In genomic region chr13:49156645-49157044, GRCm38 (mm10) we compare ENCODE assay signal across 17 mouse cellular contexts. TPM values are rescaled to one million over a fixed set of nuclear protein-coding genes. Genes with fewer than 3 reads are reported as not detected.
DNase-seq lines count a peak whose midpoint lies in the region; ATAC-seq and TF ChIP-seq lines count a peak whose summit lies in the region.
"Had no signal": no experiment of that assay in that cellular context is flagged by ENCODE, and none has a peak within 500 bp of the region (broad histone marks: within the 10 kb centered on the region; RNA-seq: fewer than 3 reads in every experiment).

No protein-coding gene starts in this region.

- TF ChIP-seq POLR2A in thymus, adult 2 months (IDR thresholded peaks at IDR 0.05; ENCODE audit: control insufficient read depth, extremely low read depth, insufficient read depth, low read length, poor library complexity), result no peak

- no peak overlapping the region for H3K4me2 ChIP-seq in kidney, postnatal 0 days (ENCODE audit: low read length)
- no peak overlapping the region for H3K4me2 ChIP-seq in forebrain, embryonic 15.5 days (replicated peaks)
- H3K4me2 ChIP-seq: heart, embryonic 15.5 days; neural tube, embryonic 15.5 days had no signal

- no peaks in the 10 kb centered on the region; the same call in 1 of the 2 replicates for H3K4me1 ChIP-seq in kidney, postnatal 0 days (replicated peaks; ENCODE audit: insufficient read depth, low read length)
- H3K4me1 ChIP-seq in thymus, adult 2 months (replicated peaks; ENCODE audit: control insufficient read depth, insufficient read depth, low read length), result no peaks in the 10 kb centered on the region
- no peaks in the 10 kb centered on the region for H3K4me1 ChIP-seq in forebrain, embryonic 15.5 days

- WGBS in kidney, postnatal 0 days, result 77% methylated on average over 4 of the region's 4 CpGs
- WGBS in thymus, adult 2 months, result 81% methylated on average over 4 of the region's 4 CpGs
- 80% methylated on average over 4 of the region's 4 CpGs for WGBS in forebrain, embryonic 15.5 days

- ATAC-seq in CD4-positive, CD25-positive, alpha-beta regulatory T cell, adult 4 months, result no peak
- ATAC-seq in kidney, postnatal 0 days (replicated peaks; ENCODE audit: low FRiP score, low read depth), result no peak
- no peak for ATAC-seq in forebrain, embryonic 15.5 days (replicated peaks)
- ATAC-seq: forebrain, embryonic 14.5 days had no signal

- no peak overlapping the region for H3K27ac ChIP-seq in kidney, postnatal 0 days
- H3K27ac ChIP-seq in thymus, adult 2 months (ENCODE audit: control insufficient read depth, insufficient read depth, low read length), result no peak overlapping the region
- H3K27ac ChIP-seq in forebrain, embryonic 15.5 days (replicated peaks), result no peak overlapping the region
- H3K27ac ChIP-seq: heart, embryonic 15.5 days; neural tube, embryonic 15.5 days had no signal

- no peaks in the 10 kb centered on the region for H3K9me3 ChIP-seq in kidney, postnatal 0 days (replicated peaks; ENCODE audit: low read length)
- H3K9me3 ChIP-seq in forebrain, embryonic 15.5 days, result no peaks in the 10 kb centered on the region
- H3K9me3 ChIP-seq: heart, embryonic 15.5 days; neural tube, embryonic 15.5 days had no signal

- no peaks in the 10 kb centered on the region for H3K27me3 ChIP-seq in kidney, postnatal 0 days (ENCODE audit: insufficient read depth, low read length)
- H3K27me3 ChIP-seq in thymus, adult 2 months (ENCODE audit: control insufficient read depth, insufficient read depth, low read length), result no peaks in the 10 kb centered on the region
- no peaks in the 10 kb centered on the region for H3K27me3 ChIP-seq in forebrain, embryonic 15.5 days
- H3K27me3 ChIP-seq: heart, embryonic 15.5 days; neural tube, embryonic 15.5 days had no signal

- H3K36me3 ChIP-seq in kidney, postnatal 0 days (ENCODE audit: insufficient read depth, low read length), result no peaks in the 10 kb centered on the region
- no peaks in the 10 kb centered on the region for H3K36me3 ChIP-seq in thymus, adult 2 months (ENCODE audit: control insufficient read depth, insufficient read depth, low read length)
- no peaks in the 10 kb centered on the region for H3K36me3 ChIP-seq in forebrain, embryonic 15.5 days
- H3K36me3 ChIP-seq: heart, embryonic 15.5 days; neural tube, embryonic 15.5 days had no signal

- peak; percentile 11 for DNase-seq in CD4-positive, CD25-positive, alpha-beta regulatory T cell, adult 2 months (ENCODE audit: low read depth, low spot score)
- no peak for DNase-seq in kidney, postnatal 0 days (ENCODE audit: low spot score)
- DNase-seq in kidney, adult 11 months, result no peak
- DNase-seq in thymus, adult 2 months, result no peak
- DNase-seq in thymus, postnatal 14 days, result no peak
- DNase-seq in gastrocnemius, postnatal 36 days, result no peak
- DNase-seq: kidney, postnatal 14 days; layer of hippocampus, postnatal 36 days; lung, postnatal 4 days; midbrain, embryonic 14.5 days; right cerebral cortex, postnatal 14 days had no signal

- TF ChIP-seq CTCF in kidney, postnatal 0 days (IDR thresholded peaks at IDR 0.05; ENCODE audit: low read depth), result peak; percentile 45
- TF ChIP-seq CTCF in thymus, adult 2 months (IDR thresholded peaks at IDR 0.05; ENCODE audit: borderline replicate concordance, control insufficient read depth, extremely low read depth, insufficient read depth, low read length, poor library complexity), result peak; percentile 44; the same call in 1 of the 2 replicates

- no peak overlapping the region for H3K4me3 ChIP-seq in kidney, postnatal 0 days (replicated peaks; ENCODE audit: low read depth, low read length)
- H3K4me3 ChIP-seq in thymus, adult 2 months (ENCODE audit: control insufficient read depth, insufficient read depth, low read length), result no peak overlapping the region
- H3K4me3 ChIP-seq in forebrain, embryonic 15.5 days, result no peak overlapping the region
- H3K4me3 ChIP-seq: heart, embryonic 15.5 days; neural tube, embryonic 15.5 days had no signal

- H3K9ac ChIP-seq in kidney, postnatal 0 days (ENCODE audit: low read depth, low read length), result no peak overlapping the region
- no peak overlapping the region for H3K9ac ChIP-seq in forebrain, embryonic 15.5 days (replicated peaks)
- H3K9ac ChIP-seq: heart, embryonic 15.5 days; neural tube, embryonic 15.5 days had no signal

- intact Hi-C loops in gastrocnemius, postnatal 36 days (cut with DNase I), result no loop called here

RNA-seq across cellular contexts. Expression of gene Wnk2, which starts 8.8 kb away (rescaled TPM):
- polyA plus RNA-seq in CD4-positive, CD25-positive, alpha-beta regulatory T cell, adult 4 months (2017; shearing (Covaris generic)), result not detected
- polyA plus RNA-seq in kidney, postnatal 0 days (2015; fragmentation: Nextera tagmentation; extraction: Ambion mirVana), result 0.50 and 0.60 TPM in 2 replicates
- 2.3 and 3.9 TPM in 2 replicates for polyA plus RNA-seq in thymus, adult 2 months (2012; rRNA removed)
- 10 to 100 TPM; 58.9 to 71.9 TPM for total RNA-seq in gastrocnemius, postnatal 36 days (2021)
- 21.6 and 21.9 TPM in 2 replicates for polyA plus RNA-seq in forebrain, embryonic 15.5 days (2015; fragmentation: Nextera tagmentation; extraction: Ambion mirVana)
- total RNA-seq: common myeloid progenitor, adult 5-6 weeks had no signal

RNA-seq across cellular contexts. Expression of gene Ninj1, which starts 30.6 kb away (rescaled TPM):
- 10 to 100 TPM; 24.5 to 27.4 TPM for polyA plus RNA-seq in CD4-positive, CD25-positive, alpha-beta regulatory T cell, adult 4 months (2017; shearing (Covaris generic))
- polyA plus RNA-seq in kidney, postnatal 0 days (2015; fragmentation: Nextera tagmentation; extraction: Ambion mirVana), result 122 and 127 TPM in 2 replicates
- polyA plus RNA-seq in thymus, adult 2 months (2012; rRNA removed), result 98.1 and 113 TPM in 2 replicates
- 10 to 100 TPM; 15.1 to 15.7 TPM for total RNA-seq in gastrocnemius, postnatal 36 days (2021)
- 21.1 and 22.0 TPM in 2 replicates for polyA plus RNA-seq in forebrain, embryonic 15.5 days (2015; fragmentation: Nextera tagmentation; extraction: Ambion mirVana)

RNA-seq across cellular contexts. Expression of gene Card19, which starts 59.2 kb away (rescaled TPM):
- polyA plus RNA-seq in CD4-positive, CD25-positive, alpha-beta regulatory T cell, adult 4 months (2017; shearing (Covaris generic)), result 10 to 100 TPM; 49.7 to 55.4 TPM
- 71.3 and 77.0 TPM in 2 replicates for polyA plus RNA-seq in kidney, postnatal 0 days (2015; fragmentation: Nextera tagmentation; extraction: Ambion mirVana)
- polyA plus RNA-seq in thymus, adult 2 months (2012; rRNA removed), result 79.1 and 86.2 TPM in 2 replicates
- 100 to 1,000 TPM in 1 of 2 experiments, 10 to 100 TPM in 1; 88.7 to 103 TPM for total RNA-seq in gastrocnemius, postnatal 36 days (2021)
- 21.1 and 23.1 TPM in 2 replicates for polyA plus RNA-seq in forebrain, embryonic 15.5 days (2015; fragmentation: Nextera tagmentation; extraction: Ambion mirVana)
